Mouse (Mus musculus) gastrocnemius, postnatal 10 days (tissue): ENCODE results near the gene S1pr4. TPM values are rescaled to one million over a fixed set of nuclear protein-coding genes. Genes with fewer than 3 reads are reported as not detected.
A peak's percentile ranks its signal among the peaks of the same experiment; 100 is the strongest.

ENCODE experiments used
- DNase-seq: peaks from one replicate; pipeline ENCODE4 v3.0.0; 2021; ENCODE audit warnings: mixed read lengths
- long read RNA-seq, 2 experiments: library from polyadenylated mRNA; stranded (forward); transcript quantifications; one replicate each; pipeline ENCODE4 v2.0.0; 2021
- total RNA-seq, 2 experiments: library from RNA; stranded (reverse); gene quantifications; 2 replicates each; pipeline ENCODE4 v1.2.3; 2021

Gene S1pr4
- under 1 TPM; 0.56 to 0.61 TPM for total RNA-seq
- long read RNA-seq, experiment 1: 0 reads
- long read RNA-seq, experiment 2: 0 reads

DNA sequence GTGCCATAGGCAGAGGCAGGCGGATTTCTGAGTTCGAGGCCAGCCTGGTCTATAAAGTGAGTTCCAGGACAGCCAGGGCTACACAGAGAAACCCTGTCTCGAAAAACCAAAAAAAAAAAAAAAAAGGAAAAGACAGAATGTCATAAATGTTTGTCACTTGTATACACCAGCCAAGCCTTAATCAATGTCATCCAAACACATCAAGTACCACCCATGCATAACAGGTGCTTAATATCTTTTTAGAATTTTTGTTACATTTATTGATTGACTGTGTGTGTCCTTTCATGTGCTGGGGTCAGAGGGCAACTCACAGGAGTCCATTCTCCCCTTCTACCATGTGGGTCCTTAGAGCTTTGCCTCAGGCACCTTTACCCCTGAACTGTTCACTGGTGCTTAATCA, at the start of gene S1pr4:
TSS of gene S1pr4 (minus strand) at position 101 of the 400 bp plus-strand sequence.
- DNase-seq: no peak

DNA sequence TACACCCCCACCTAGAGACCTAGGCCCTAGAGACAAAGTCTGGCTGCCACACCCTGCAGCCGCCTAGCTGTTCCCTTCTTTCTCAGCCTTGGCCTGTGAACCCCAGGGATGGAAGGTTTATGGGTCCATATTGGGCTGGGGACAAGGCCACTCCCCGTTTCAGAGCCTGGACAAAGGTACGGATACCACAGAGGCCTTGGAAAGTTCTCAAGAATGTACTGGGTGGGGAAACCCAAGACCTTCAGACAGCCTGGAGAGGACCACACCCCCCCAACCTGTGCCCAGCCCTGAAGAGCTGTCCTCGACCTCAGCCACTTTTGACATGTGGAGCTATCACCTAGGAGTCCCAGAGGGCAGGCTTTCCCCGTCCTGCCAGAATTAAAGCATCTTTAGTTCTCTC, 49.0 kb upstream of the S1pr4 start:
- DNase-seq: no peak

DNA sequence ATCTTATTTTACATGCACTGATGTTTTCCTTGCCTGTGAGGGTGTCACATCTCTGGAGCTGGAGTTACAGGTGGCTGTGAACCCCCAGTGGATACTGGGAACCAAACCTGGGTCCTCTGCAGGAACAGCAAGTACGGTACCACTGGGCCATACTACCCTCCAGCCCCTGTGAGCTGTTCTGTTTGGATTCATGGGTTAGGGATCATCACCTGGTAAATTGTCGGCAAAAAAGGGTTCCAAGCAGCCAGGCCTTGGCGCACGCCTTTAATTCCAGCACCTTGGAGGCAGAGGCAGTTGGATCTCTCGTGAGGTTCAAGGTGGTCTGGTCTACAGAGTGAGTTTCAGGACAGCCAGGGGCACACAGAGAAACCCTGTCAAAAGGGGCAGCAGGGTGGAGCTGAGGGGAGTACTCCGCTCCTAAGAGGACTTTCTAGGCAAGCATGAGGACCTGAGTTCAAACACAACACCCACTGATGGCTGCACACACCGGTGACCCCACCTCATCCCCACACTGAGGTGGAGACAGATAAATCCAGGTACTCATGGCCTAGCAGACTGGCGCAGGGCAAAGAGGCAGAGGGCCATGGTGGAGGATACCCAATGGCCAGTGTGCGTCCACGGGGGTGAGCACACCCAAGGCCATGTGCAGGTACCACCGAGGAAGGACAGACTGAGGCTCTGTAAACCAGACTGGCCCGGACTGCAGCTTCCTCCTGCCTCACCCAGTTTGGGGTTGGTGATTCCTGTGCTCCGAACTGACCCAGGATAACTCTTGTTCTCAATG, 47.0 kb upstream of the S1pr4 start:
- no peak for DNase-seq

DNA sequence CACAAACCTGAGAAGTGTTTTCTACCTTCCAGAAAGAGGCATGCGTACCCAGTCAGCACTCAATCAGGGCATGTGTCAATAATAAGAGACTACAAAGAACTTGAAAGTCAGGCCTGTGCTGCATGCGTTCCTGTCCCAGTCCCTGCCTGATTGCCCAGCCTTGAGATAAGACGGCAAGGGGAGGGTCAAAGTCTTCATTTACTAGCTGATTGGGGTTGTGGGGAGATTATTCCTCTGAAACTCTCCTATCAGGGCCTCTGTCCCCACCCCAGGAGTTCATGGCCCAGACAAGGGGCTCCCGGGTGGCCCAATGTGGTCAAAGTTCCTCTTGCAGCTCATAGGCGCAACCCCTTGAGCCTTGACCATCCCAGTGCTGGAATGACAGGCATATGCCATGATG, 46.4 kb upstream of the S1pr4 start:
- DNase-seq: no peak

DNA sequence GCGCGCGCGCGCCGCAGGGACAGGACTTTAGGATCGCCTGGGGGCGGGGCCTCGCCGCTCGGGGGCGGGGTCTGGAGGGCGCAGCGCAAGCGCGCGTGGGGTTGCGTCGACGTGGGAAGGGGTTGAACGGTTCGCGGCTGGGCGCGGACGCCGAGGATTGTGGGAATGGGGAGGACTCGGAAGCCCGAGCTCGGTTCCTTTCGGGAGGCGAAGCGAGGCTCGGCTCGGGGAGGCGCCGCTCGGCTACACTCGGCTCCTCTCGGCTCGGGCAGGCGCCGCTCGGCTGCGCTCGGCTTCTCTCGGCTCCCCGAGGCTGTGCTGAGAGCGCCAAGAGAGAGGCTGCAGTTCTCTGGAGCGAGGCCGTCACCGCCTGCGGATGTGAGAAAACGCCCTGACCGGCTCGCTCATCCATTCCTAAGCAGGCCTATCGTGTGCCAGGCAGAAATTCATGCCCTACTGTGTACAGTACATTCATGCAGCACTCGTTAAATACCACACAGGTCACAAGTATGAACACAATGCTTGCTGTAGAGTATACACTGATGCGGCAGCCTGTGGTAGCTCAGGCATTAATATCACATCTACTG, 45.3 kb upstream of the S1pr4 start, which contains the start of gene Gna11:
TSS of gene Gna11 (minus strand) at position 30 of the 587 bp plus-strand sequence.
- peak; percentile 100 for DNase-seq

DNA sequence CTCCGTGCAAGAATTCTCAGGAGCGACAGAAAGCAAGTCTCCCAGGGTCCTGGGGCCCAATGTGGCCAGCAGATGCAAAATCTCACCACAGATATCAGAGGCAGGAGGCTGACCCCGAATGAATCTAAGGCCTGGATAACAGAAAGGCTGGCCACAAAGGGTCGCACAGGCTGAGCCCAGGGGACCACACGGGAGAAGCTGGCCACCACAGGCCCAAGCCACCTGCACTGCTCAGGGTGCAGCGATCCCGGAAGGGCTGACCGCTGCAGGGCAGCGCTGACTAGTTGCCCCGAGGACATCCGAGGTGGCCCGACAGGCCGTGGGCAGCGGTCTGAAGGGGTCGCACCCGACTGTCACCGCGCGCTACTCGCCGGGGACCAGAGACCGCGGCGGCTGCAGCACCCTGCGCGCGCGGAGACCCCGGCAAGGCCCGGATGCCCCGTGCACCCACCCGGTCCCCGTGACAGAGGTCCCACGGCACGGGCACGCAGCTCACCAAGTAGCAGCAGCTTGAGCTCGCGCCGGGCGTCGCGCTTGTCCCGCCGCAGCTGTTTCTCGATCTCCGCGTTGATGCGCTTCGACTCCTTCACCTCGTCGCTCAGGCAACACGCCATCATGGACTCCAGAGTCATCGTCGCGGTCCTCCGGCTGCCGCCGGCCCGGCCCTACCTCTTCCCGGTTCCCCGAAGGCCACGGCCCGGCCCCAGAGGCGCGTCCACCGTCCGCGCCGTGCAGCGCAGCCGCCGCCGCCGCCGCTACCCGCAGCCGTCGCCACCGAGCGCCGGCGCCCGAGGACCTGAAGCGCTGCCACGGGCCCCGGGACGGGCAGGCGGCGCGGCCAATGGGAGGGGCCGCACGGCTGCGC, 44.6 kb upstream of the S1pr4 start:
- no peak for DNase-seq

DNA sequence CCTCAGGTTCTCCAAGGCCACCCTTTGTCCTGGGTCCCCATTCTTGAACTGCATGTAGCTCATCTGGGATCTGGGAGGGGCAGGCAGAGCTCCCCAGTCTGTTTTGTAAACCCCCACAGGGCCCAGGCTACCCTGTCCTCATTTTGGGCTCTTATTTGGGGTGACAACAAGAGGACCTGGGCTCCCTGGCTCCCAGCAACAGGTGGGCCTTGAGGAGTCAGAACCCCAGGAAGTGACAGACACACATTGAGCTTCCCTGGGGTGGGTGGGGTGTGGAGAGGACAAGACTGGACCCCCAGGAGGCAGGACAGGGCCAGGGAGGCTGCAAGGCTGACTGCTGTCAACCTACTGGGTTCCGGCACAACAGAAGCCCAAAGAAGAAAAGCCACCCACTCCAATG, 43.7 kb upstream of the S1pr4 start:
- no peak for DNase-seq

DNA sequence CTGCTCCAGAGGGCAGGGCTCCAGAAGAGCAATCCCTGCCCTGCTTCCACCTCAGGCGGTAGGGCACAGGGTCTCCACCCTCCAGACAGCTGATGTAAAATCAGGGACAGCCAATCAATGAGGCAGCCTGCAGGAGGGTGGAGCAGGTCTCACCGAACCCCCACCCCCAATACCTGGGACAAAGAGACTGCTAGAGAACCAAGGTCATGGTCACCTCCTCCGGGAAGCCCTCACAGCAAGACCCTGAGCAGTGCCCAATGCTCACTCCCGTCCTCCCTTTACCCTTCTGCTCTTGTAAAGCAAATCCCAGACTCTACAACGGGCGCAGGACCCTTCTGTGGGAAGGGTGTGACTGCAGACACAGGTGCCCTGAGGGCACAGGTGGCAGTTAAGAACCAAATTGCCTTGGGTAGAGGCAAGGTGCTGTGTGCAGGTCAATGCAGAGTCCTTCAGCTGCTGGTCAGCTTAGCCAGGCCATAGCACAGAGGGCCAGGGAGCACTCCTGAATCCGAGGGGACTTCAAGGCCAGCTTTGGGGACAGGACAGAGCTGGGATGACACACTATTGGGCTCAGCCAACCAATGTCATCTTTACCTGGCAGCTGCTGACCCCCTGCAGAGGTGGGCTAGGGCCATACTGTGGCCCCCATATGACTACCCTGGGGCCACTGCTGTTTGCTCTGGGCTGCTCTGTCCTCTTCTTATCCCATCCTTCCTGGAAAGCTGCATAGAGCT, 43.0 kb upstream of the S1pr4 start:
- DNase-seq: no peak

DNA sequence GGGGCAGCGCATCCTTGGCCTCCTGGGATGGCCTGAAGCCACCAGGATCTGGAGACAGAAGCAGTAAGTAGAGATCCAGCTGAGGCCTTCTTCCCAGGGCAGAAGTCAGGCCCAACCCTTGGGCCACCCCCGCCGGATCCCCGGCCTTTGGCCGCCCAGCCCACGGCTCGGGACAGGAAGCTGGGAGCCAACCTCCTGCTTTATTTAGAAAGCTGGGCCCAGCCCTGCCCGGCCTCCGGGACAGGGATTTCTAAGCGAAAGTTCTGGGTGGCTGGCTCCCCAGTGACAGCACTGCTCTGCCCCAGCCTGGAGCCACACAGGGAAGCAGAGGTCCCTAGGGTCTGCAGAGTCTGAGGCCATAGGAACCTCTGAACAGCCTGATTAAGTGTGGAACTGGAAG, 41.9 kb upstream of the S1pr4 start:
- peak; percentile 60 for DNase-seq

DNA sequence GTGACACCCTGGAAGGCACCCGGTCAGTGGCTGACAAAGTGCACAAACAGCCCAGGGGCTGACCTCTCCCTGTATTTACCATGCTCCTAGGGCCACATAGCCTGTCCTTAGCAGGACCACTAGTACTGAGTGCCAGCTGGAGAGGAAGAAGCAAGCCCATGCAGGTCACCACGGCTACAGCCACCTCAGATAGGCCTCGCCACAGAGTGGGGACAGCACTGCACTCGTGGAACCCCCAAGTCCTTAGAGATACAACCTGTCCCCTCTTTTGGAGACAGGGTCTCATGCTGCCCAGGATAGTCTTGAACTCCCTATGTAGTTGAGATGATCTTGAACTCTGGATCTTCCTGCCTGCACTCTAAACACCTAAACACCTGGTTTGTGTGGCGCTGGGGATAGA, 41.4 kb upstream of the S1pr4 start:
- DNase-seq: no peak

DNA sequence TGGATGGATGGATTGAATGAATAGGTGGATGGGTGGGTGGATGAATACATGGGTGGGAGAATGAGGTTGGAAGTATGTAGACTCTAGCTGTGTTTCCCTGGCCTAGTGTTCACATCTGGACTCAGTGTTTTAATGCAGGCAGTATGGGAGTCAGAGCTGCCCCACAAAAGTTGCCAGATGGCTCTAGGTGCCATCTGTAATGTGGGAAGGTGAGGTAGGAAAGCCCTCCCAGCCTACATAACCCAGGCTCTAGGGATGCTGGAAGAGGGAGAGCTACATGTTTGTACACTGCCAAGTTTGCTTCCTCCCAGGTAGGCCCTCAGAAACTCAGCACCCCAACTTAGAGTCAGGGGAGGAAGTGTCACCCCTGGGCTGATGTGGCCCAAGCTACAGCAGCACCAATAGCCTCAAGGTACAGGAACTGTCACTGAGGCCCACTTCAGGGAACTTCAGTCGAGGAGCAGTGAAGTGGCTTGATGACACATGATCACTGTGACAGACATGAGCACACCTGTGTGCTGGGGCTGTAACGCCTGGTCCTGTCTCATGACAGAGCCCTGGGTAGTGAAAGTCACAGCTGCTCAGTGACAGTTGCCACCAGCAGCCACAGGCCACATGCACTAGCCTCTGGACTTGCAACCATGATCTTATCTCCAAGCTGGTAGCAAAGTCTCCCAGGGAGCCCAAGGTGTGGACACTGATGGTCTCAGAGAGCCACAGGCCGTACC, 38.6 kb upstream of the S1pr4 start:
- DNase-seq: no peak

DNA sequence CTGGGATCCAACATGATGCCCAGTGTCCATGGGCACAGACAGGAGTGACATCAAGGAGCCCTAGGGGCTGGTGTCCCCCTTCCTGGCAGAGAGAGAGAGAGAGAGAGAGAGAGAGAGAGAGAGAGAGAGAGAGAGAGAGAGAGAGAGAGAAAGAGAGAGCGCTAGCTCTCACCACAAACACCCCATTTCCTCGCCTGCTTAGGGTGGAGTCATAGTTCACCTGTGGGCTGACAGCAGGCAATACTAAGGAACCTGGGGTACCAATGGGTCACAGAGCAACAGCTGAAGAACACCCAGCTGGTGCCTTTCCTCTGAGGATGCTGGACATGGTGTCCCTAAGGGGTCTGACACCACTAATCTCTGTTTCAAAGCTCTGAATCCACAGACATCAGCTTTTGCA, 37.5 kb upstream of the S1pr4 start:
- no peak for DNase-seq

DNA sequence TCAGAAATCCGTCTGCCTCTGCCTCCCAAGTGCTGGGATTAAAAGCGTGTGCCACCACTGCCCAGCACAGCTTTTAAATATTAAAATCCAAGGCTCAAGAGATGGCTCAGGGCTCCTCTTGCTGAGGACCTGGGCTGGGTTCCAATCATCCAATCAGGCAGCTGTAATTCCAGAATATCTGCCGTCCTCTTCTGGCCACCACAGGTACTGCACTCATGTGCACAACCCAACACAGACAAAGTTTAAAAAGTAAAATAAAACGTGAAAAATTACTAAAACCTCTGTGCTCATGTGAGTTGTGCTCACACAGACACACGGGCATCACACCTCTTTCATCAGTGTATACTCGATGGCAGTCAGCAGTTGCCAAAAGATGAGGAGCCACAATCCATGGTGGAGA, 36.8 kb upstream of the S1pr4 start:
- peak; percentile 56 for DNase-seq

DNA sequence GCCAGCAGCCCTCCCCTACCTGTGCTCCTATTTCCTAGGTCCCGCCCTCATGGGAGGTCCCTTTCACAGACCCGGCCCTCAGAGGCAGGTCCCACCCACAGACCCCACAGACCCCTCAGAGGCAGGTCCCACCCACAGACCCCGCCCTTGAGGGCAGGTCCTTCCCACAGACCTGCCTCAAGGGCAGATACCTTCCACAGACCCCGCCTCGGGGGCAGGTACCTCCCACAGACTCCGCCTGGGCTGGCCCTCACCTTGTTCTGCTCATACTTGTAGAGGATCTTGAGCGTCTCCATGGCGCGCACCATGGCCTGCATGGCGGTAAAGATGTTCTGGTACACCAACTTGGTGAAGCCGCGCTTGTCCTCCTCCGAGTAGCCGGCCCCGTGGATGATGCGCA, 34.9 kb upstream of the S1pr4 start:
- DNase-seq: no peak

DNA sequence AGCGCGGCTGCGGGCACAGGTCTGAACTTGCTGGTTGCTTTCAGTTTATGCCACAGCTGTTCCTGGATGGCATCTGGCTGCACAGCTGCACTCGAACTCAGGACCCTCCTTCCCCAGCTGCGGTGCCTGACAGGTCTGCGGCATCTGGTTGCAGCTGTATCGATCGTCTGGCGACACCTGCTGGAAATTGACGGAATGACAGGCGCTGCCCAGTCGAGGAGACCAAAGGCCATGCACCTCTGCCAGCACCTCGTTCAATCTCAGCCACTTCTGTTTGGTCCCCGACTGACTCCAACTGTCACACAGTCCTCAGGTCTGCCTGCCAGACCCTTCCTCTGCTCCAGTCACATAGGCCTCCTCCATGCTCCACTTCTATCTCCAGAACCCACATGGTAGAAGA, 26.8 kb upstream of the S1pr4 start:
- peak; percentile 88 for DNase-seq

DNA sequence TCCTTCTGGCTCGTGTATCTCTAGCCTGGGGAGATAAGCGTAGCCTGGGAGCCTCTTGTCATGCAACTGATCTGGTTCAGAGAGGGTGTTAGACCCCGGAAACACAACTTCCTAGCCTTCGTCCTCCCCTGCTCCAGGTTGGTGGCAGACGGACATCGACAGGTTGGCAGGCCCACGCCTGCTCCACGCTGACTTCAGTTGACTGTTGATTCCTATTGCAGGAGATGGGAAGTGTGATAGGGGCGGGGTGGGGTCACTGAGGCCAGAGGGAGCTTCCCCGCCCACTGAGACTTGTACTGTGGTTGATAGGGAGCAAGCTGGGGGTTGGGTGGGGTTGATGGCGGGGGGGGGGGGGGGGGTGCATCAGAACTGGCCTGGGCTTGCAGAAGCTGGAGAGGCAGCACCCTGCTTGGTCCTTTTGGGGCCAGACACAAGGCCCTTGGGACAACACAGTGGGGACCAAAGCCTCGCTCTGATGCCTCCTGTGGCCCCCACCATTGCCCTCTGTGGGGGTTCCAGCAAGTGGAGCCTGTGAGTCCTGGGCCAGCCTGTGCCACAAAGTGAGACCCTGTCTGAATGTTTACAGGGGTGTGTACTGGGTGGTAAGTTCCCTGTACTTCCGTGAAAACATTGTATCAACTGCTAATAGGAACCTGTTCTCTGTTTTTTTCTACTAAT, 25.2 kb upstream of the S1pr4 start:
- DNase-seq: no peak

DNA sequence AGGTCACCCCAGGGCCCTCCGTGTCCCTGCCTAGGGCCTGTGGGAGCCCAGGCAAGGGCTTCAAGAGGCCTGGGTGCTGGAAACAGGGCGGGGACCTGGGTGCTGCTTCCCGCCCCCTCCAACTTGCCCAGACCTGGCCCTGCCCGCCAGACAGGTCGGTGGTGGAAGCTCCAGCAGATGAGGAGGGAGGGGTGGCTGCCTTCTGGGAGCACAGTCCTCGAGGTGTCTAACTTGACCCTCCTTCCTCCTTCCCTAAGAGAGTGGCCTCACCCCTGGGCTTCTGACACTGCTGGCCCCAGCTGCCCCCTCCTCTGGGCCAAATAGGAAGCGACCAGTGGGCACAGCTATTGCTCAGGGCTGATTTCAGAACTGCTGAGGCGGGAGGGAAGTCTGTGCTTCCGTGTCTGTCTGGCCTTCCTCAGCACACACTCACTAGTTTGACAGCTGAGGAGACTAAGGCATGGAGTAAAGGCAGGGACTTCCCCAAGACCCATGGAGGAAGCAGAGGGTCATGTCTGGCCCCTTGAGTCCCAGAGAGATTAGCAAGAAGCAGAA, 24.2 kb upstream of the S1pr4 start, which contains the start of gene Gna15:
TSS of gene Gna15 (minus strand) at position 175 of the 555 bp plus-strand sequence.
- no peak for DNase-seq

DNA sequence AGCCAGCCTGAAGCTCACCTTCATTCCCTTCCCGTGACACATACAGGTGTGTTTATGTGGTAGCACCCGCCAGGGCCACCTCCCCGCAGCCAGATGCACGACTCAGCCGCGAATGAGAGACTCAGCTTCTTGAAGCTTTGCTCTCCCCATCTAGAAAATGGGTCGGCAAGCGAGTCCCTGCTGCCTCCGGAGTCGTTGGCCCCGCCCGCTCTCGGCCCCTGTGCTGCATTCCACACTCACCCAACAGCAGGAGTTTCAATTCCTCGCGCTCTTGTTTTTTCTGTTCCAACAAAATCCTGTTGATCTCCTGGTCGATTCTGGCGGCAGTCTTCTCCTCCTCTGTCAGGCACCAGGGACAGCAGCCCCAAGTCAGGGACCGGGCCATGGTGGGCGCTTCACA, 23.6 kb upstream of the S1pr4 start:
- DNase-seq: no peak

DNA sequence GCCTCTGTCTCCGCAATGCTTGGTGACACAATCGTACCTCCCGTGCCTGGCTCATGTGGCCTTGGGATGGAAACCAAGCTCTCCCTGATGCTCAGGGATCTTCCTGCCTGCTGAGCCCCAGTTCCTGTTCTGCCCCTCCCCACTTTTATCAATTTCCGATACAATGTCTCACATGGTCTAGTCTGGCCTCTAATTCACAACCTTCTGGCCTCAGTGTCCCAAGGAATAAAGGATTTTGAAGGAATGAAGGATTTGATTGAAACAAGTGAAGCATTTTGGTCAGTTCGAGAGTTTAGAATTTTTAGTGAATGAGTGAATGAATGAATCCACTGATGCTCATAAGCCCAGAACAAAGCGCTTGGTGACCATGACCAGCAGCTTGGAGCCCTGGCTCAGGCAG, 23.2 kb upstream of the S1pr4 start:
- no peak for DNase-seq

DNA sequence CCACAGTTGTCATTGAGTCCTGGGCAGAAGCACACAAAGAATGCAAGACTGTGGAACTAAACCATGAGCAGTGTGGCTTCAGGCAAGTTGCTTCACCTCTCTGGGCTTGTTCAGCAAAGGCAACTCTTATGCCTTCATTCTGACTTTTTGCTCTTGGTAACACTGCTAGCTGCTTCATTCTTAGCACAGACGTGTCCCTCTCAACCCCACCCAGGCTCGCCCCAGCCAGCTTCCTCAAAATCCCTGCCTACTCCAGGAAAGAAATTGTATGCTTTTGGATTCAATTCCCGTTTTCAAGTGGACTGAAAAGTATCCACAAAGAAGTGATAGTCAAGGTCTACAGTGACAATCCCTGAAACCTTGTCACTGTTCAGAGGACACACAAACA, 20.0 kb upstream of the S1pr4 start:
- DNase-seq: no peak
